Mouse (Mus musculus): Measurements from ENCODE around the gene Sf3a1.
"Not testable (repeated sequence)": the region's sequence is repeated elsewhere in the genome, so short reads cannot be mapped to it uniquely, and the experiment has no call there.

Gene Sf3a1

GRCm38 (mm10) chr11:4159808-4160708 is at the start of gene Sf3a1, which contains the start of gene Ccdc157:
TSS of gene Sf3a1 (plus strand) at chr11:4160350.
TSS of gene Ccdc157 (minus strand) at chr11:4160293.
- DNase-seq (ENCODE audit: low read depth, low spot score): peak; percentile 86

GRCm38 (mm10) chr11:4112033-4112432 is 48.1 kb upstream of the Sf3a1 start:
- no peak for DNase-seq (ENCODE audit: low read depth, low spot score)

GRCm38 (mm10) chr11:4112861-4113260 is 47.3 kb upstream of the Sf3a1 start:
- DNase-seq (ENCODE audit: low read depth, low spot score): no peak

GRCm38 (mm10) chr11:4113496-4113895 is 46.7 kb upstream of the Sf3a1 start:
- DNase-seq (ENCODE audit: low read depth, low spot score): no peak

GRCm38 (mm10) chr11:4113970-4114369 is 46.2 kb upstream of the Sf3a1 start:
- no peak for DNase-seq (ENCODE audit: low read depth, low spot score)

- not testable (repeated sequence) for DNase-seq (ENCODE audit: low read depth, low spot score)
Observed at GRCm38 (mm10) chr11:4114541-4114940, 45.6 kb upstream of the Sf3a1 start.

GRCm38 (mm10) chr11:4115407-4115806 is 44.7 kb upstream of the Sf3a1 start:
- no peak for DNase-seq (ENCODE audit: low read depth, low spot score)

- no peak for DNase-seq (ENCODE audit: low read depth, low spot score)
Observed at GRCm38 (mm10) chr11:4116458-4117141, 43.5 kb upstream of the Sf3a1 start.

- DNase-seq (ENCODE audit: low read depth, low spot score): no peak
Observed at GRCm38 (mm10) chr11:4117372-4118071, 42.6 kb upstream of the Sf3a1 start.

GRCm38 (mm10) chr11:4118081-4118921 is 41.8 kb upstream of the Sf3a1 start:
- DNase-seq (ENCODE audit: low read depth, low spot score): peak; percentile 54

GRCm38 (mm10) chr11:4119635-4120034 is 40.5 kb upstream of the Sf3a1 start:
- DNase-seq (ENCODE audit: low read depth, low spot score): no peak

- no peak for DNase-seq (ENCODE audit: low read depth, low spot score)
Observed at GRCm38 (mm10) chr11:4121691-4122090, 38.5 kb upstream of the Sf3a1 start.

- no peak for DNase-seq (ENCODE audit: low read depth, low spot score)
Observed at GRCm38 (mm10) chr11:4122226-4122625, 37.9 kb upstream of the Sf3a1 start.

GRCm38 (mm10) chr11:4122742-4123579 is 37.2 kb upstream of the Sf3a1 start, which contains the start of gene Sec14l2:
TSS of gene Sec14l2 (minus strand) at chr11:4123415.
- peak; percentile 53 for DNase-seq (ENCODE audit: low read depth, low spot score)

- DNase-seq (ENCODE audit: low read depth, low spot score): peak; percentile 65
Observed at GRCm38 (mm10) chr11:4123922-4124321, 36.2 kb upstream of the Sf3a1 start.

GRCm38 (mm10) chr11:4127059-4127458 is 33.1 kb upstream of the Sf3a1 start:
- DNase-seq (ENCODE audit: low read depth, low spot score): no peak

- DNase-seq (ENCODE audit: low read depth, low spot score): not testable (repeated sequence)
Observed at GRCm38 (mm10) chr11:4128461-4128860, 31.7 kb upstream of the Sf3a1 start.

GRCm38 (mm10) chr11:4133450-4133849 is 26.7 kb upstream of the Sf3a1 start:
- no peak for DNase-seq (ENCODE audit: low read depth, low spot score)

- no peak for DNase-seq (ENCODE audit: low read depth, low spot score)
Observed at GRCm38 (mm10) chr11:4134400-4134799, 25.8 kb upstream of the Sf3a1 start.
